Mouse (Mus musculus) layer of hippocampus, adult 18-20 months (tissue): ENCODE measurements around the gene 1700021F05Rik. TPM values are rescaled to one million over a fixed set of nuclear protein-coding genes. Genes with fewer than 3 reads are reported as not detected.

Source experiments
- DNase-seq, 2 experiments: peaks; one replicate each; pipeline ENCODE4 v3.0.0; 2022; ENCODE audit warnings: low spot score in 2 of 2
- long read RNA-seq: library from polyadenylated mRNA; stranded (forward); transcript quantifications from one replicate; pipeline ENCODE4 v2.0.0, GENCODE M21; 2021
- total RNA-seq, 2 experiments: library from RNA; stranded (reverse); gene quantifications; 2 replicates each; pipeline ENCODE4 v1.2.3; 2021

The 1700021F05Rik gene
- 10 to 100 TPM; 44.3 to 46.4 TPM for total RNA-seq
- long read RNA-seq, transcript 1700021F05Rik-202 (4 exons, 860 nt): major isoform, 20 of 27 reads
- long read RNA-seq, partial matches to known transcripts: 6 of 27 reads
- long read RNA-seq, other reads (novel, unspliced or antisense): 1 of 27 reads

DNA sequence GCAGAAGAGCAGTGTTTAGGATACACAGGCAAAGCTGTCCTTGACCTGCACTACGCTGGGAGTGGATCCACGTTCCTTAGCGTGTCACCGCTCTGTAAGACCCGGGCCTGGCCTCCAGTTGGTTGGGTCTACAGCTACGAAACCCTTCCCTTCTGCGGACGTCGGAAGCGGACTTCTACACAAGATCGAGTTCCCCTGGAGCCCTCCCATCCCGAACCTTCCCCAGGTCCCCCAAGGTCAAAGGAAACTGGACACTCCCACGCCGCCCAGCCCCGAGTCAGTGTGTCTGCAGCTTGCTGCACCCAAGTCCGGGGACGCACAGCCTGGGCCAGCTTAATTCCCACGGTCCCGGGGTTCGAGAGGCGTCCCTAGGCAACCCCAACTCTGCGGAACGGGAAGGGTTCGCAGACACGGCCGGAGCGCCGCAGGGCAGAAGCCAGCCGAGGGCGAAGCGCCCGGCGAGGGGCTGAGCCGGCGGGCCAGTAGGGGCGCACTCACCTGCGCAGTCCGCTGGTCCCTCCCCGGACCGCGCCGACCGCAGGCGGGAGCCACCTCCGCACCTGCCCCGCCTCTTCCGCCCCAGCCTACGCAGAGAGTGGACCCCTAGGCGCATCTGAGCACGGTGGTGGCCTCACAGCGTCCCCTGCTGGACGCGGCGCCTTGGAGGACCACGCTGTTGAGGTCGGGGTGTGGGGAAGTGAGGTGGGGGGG is at the start of gene 1700021F05Rik:
1700021F05Rik (minus strand) TSS at position 553 of the 711 bp plus-strand sequence.
- peak; percentile 90 to 95 for DNase-seq

DNA sequence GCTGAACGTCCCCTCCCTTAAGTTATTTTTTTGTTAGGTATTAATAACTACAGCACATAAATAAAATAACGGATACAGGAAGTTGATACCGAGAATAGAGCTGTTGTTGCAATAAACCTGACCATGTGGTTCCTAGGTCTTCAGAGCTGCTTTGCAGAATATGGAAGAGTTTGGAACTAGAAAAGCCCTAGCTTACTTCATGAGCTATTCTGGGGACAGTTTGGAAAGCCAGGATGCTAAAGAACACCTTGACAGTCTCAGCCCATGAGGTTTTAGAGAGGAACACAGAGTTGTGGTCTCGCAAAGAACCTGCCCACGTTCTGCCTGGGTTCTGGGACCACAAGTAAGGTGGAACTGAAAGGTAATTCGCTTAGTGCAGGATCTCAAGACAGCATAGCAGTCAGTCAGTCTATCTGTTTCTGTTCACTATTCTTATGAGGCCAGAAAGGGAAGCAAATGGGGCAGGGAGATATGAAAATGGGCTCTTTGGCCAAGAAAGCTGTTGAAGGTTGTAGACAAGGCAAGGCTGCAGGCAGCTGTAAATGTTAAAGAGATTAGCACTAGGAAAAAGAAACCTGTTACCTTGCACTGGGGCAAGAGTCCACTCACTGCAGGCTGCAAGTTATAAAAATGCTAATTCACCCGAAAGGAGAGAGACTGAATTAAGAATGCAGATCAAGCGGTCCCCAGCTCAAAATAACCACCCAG is 47.8 kb upstream of the 1700021F05Rik start:
- no peak for DNase-seq

DNA sequence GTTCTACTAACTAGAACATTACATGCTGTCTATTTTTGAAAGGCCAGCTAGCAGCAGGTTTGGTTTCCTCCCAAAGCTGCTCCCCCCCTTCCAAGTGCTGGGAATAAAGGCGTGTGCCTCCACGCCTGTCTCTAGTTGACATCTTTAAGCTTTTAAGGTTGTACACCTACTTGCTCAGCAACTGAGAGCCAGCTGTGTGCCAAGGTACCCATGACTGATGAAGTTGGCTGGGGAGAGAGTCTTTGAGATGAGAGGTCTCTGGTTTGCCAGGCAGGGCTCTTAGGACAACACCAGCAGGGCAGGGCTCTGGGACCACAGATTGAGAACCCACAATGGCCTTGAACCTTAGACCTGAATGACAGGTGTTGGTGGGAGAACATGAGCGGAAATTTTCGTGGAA is 43.7 kb upstream of the 1700021F05Rik start:
- no peak for DNase-seq

DNA sequence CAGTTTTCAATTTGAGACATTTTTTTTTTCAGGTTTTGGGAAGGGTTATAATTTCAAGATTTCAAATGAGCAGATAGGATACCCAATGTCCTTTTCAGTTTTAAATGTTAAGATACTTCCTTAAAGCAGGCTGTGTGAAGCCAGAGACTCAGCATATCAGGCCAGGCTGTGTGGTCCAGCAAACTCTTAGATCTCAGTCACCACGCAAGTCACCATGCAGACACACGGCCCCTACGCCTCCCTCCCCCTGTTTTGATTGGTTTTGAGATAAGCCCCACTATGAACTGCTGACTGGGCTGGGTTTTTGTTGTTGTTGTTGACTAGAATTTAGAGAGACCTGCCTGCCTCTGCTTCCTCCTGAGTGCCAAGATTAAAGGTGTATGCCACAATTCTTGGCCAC is 40.5 kb upstream of the 1700021F05Rik start:
- DNase-seq: no peak

DNA sequence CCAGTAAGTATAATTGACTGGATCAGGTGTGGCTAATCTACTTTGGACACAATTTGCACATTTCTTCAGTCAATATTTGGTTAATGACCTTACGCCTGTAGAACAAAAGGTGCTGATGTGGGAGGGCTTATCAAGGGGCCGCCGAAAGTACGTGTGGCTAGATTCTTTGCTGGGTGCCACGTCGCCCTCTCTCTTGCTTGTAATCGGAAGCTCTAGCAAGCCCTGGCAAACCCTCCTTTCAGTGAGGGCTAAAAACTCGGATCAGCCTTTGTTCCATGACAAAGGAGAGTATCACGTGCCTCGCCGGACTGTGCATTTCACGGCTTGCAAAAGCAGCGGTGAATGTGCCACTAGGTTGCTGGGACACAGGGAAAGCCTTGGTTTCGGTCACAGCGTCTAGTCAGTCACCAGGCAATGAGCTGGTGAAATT is 39.9 kb upstream of the 1700021F05Rik start:
- DNase-seq: no peak

DNA sequence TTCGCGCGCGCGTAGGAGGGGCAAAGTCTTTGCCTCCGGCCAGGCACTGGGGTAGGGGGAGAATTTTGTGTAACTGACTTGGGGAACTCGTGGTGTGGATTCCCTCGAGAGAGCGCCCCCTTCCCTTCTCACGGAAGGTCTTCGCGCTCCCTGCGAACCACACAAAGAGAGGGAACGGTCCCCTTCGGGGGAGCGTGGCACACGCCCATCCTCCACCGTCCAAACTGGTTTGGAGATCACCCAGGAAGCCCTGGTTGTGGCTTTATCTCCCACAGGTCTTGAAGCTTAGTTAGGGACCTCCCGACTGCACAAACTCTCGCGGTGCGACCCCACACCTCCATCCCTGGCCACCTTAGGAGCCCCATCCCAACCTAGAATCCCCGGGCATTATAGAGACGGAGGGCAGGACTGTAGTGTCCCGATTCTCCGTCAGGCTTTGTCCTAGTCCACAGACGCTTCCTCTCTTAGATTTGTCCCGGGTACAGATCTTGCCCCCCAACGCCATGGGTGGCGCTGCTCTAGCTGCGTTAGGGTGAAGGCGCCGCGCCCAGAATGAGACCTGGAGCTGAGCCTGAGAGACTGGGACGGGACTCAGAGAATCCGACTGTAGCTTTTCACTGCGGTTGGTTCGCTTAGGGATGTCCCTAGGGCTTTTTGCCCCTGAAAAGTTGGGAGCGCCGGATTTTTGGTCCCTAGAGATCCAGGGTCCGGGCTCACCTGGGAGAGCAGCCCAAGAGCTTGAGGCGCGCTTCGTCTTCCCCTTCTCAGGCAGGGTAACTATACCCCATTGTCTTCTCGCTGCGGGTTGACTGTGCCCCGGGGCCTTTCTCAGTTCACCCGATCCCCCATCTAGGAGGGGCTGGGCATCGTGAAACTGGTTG is 38.8 kb upstream of the 1700021F05Rik start:
- DNase-seq: no peak

DNA sequence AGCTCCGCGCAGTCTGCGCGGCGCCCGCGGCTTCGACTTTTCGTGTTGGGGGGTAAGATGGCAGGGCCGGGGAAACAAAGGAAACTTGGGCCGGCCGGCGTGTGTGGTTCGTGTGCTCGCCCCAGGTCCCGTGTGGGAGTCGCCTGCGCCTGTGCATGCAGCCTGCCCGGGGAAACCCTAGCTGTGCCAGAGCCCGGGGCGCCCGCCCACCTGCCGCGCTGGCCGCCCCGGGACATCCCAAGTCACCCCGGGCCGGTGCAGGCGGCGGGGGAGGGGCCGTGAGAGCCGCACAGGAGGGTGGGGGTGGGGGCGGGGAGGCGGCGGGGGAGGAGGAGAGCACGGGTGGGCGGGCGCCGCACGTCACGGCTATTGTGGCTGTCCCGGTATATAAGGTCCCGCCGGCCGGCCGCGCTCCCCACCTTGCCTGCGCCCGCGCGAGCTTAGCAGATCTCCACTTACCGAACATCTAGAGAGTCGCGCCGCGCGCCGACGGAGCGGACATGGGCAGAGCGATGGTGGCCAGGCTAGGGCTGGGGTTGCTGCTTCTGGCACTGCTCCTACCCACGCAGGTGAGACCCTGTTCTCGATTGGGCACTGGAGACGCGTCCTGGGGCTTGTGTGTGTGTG is 38.1 kb upstream of the 1700021F05Rik start:
- no peak for DNase-seq

DNA sequence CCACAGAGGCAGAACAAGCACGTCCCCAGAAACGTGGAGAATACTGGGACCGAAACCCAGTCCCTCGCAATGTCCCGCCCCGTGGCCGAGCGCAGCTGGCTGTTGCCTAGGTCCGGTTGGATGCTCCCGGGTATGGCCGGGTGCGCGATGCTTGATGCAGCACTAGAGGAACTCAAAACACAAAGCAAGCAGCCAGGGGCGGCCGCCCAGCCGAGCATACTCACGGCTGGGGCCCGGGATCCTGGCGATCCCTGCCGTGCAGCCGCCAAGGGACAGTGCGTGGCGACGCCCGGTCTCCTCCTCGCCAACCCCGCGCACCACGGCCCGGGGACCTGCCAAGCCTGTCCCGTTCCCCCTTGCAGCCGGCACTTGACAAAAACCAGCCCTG is 37.6 kb upstream of the 1700021F05Rik start:
- no peak for DNase-seq

DNA sequence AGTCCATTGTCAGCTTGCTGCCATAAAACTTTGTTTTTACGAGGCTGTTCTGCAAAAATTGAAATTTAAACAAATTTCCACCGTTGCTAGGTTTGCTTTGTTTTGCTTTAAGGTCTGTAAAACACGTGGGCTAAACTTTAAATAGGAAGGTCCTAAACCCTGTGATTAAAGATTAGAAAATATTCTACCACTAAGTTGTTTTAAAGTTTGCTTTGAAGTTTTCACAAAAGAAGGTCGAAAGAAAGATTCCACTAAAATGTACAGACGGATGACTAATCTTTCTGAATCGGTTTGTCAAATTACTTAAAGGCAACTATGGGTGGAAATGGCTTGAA is 37.2 kb upstream of the 1700021F05Rik start, which contains the start of gene Cd24a:
Cd24a (plus strand) TSS at position 288 of the 335 bp plus-strand sequence.
- DNase-seq: no peak

DNA sequence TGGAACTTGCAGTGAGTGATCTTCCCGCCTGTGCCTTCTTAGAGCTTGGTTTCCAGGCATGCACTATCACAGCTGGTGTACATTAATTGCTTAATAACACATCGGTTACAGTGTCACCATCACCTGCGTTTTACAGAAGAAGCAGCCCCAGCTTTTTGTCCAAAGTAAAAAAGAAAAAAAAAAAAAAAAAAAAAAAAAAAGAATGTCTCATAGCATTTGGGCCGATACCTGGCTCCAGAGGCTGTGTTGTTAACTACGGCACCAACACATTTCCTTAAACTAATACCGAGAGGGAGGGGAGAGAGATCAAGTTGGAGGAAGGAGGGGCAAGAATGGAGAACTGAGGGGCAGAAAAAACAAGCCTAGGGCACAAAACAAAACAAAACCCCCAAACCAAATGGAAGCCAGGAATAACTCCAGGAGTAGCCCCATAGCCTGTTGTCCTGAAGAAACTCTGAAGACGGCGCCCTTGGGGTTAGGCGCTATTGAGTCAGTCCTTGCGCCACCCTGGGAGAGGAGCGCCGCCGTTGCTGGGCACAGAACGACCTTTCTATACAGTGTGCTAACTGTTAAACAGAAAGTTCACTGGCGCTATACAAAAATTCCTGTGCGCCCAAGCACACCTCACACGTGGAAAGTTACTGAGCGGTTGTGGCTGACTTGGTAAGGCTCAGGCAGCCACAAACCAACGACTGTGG is 36.7 kb upstream of the 1700021F05Rik start:
- no peak for DNase-seq

DNA sequence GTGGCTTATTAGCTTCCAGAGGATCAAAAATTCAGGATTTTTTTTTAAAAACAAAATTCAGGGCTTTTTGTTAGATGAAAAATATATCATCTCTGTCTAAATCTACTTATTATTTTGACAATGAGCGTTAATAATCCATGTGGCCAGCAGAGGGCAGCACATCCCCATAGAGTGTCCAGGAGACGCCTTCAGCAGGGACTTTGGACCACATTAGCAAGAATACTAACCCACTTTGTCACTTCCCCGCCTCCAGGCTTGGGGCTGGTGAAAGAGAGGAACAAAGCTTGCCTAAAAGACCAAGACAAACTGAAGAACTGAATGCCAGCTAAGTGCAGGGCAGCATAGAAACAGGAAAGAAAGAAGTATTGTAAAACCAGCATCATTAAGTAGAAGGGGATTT is 34.2 kb upstream of the 1700021F05Rik start:
- DNase-seq: peak; percentile 67 to 91

DNA sequence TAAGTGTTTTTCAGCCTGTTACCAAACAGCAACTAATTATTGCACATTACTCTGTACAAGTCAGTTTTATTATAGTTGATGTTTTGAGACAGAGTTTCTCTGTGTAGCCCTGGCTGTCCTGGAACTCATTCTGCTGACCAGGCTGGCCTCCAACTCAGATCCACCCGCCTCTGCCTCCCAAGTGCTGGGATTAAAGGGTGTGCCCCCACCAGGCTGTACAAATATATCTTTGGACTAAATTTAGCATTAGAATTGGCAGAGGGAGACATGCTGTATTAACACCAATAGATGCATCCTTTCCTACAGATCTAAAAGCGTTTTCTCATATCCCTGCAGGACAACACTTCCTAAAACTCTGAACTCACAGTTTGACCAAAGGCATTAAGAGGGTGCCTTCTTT is 33.6 kb upstream of the 1700021F05Rik start:
- no peak for DNase-seq

DNA sequence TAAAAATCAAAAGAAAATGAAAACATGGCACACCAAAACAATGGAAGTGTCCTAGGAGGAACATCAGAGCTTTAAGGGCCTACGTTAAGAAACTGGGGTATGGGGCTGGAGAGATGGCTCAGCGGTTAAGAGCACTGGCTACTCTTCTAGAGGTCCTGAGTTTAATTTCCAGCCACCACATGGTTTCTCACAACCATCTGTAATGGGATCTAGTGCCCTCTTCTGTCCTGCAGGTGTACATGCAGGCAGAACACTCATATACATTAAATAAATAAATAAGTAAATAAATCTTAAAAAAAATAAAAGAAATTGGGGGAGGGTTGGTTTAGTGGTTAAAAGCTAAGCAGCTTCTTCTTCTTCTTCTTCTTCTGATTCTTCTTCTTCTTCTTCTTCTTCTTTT is 20.5 kb upstream of the 1700021F05Rik start:
- no peak for DNase-seq

DNA sequence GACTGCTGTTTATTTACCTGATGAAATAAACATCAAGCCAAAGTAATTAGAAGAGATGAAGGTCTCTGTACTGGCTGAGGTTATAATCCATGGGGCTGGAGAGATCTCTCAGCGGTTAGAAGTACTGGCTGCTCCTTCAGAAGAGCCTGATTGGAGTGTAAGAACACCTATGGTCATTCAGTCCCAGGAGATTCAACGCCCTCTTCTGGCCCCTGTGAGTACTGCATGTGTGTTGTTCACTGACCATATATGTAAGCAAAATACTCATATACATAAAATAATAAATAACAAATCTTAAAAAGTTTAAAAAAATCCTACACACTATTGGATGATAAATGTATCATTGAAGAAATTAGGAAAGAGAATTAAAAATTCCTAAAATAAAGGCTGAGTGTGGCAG is 20.0 kb upstream of the 1700021F05Rik start:
- DNase-seq: no peak

DNA sequence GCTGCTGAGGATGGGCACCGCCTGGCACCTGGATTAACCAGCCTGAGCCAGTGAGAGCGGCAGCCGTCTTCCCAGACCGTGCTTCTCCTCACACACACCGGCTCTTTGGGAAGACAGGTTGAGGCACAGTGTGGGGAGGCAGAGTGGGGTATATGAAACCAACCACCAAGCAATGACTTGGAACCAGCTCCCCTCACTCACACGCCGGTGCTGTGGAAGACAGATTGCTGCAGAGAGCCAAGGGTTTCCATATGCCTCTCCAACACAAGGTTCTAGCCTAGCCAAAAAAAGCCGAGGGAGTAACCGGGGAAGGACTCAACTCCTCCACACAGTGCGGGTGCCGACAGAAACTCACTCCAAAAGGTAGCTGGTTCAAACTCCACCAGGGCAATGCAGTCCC is 18.5 kb upstream of the 1700021F05Rik start:
- no peak for DNase-seq

DNA sequence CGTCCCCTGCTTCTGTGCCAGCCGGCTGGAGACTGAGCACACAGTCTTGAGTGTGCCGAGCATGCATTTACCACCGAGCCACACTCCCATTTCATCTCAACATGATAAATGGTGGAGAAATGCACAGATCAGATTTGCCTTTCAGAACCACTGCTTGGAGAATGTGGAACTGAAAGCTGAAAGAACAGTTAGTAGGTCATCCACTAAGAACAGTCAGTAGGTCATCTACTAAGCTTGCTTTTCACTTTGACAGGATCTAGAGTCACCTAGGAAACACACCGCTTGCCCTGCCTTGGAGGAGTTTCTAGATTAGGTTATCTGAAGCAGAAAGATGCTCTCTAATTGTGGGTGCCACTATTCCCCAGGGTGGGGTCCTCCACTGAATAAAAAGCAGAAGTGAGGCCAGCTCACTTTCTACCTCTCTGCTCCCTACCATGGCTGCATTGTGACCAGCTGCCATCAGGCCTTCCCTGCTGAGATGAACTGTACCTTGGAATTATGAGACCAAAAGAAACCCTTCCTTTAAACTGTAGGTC is 16.9 kb upstream of the 1700021F05Rik start:
- no peak for DNase-seq

DNA sequence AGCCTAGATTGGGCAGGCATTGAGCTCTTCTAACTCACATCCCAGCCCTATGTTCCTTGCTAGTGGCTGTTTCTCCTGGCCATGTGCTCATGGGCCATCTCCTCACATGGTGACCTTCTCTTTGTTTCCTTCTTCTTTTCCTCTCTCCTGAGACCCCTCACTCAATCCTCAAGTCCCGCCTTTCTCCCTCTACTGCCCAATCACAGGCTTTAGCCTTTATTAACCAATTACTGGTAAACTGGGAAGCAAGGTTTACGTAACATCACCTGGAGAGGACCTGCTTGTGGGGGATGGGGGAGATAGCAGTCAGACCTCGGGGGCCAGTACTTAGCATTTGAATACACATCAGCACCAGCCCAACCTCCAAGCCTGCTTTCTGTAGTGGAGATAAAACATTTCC is 10.6 kb upstream of the 1700021F05Rik start:
- no peak for DNase-seq

DNA sequence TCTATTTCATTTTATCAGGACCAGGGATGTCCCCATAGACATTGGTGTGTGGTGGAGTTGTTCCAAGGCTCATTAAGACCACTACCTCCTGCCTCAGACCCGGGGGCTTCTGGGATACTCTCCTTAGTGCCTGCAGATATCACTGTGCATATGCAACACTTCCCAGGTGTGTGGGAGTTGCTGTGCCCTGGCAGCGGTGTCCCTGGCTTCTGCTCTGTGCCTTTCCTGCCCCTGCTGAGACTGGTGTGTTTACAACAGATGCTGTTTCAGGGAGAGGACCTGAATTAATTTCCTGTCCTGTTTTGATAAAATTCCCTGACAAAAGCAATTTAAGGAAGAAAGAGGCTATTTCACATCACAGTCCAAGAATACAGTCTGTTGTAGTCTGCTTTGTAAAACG is 10.1 kb upstream of the 1700021F05Rik start:
- no peak for DNase-seq

DNA sequence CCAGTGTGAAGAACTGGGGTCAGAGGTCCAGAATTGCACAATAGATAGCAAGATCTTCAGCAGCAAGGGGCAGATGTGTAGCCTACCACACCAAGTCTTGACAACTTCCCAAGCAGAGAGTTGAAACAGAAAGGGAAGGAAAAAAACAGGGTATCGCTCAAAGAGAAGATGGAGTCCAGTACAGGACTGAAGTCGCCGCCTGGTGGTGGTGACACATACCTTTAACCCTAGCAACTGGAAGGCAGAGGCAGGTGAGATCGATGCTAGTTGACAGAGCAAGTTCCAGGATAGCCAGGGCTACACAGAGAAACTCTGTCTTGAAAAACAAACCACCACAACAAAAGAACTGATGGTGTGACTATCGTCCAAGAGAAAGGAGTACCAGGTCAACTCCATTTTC is 8.6 kb upstream of the 1700021F05Rik start:
- DNase-seq: no peak

DNA sequence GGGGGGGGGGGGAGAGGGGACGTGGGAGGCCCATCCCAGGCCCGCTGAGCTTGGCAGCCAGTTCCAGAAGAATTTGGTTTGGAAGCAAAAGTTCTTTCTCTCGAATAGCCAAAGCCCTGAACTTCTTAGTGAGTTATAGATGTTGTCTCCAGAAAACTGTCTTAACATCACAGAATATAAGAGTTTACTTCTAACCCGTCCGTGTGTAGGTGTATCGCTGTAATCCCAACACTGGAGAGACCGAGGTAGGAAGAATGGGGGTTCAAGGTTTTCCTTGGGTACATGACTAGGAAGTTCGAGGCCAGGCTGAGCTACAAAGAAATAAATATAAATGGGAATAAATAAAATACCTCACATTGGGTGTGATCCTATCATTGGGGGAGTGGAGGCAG is 355 bp upstream of the 1700021F05Rik start:
- no peak for DNase-seq
